Mouse (Mus musculus) liver, embryonic 11.5 days (tissue): Measurements from ENCODE around the gene Gata1. TPM values are rescaled to one million over a fixed set of nuclear protein-coding genes. Genes with fewer than 3 reads are reported as not detected.
"Not testable (repeated sequence)": the region's sequence is repeated elsewhere in the genome, so short reads cannot be mapped to it uniquely, and the experiment has no call there.

ENCODE experiments used
- ATAC-seq: fragments of 200-750 bp; cut with Nextera tagmentation; replicated peaks from 2 replicates; pipeline ENCODE4 v1.8.0; 2017; ENCODE audit warnings: moderate number of reproducible peaks, mild to moderate bottlenecking, moderate TSS enrichment, moderate library complexity; ENCODE audit not compliant: low FRiP score
- DNase-seq: peaks from one replicate; pipeline ENCODE4 v3.0.0-alpha.2; 2017; ENCODE audit warnings: low spot score
- H3K27ac ChIP-seq: fragments of 300-500 bp; sonication (generic); 2 replicates; pipeline ENCODE4 v1.5.1; 2014; ENCODE audit warnings: mild to moderate bottlenecking, low read depth, low read length, control low read depth
- H3K27me3 ChIP-seq: fragments of 300-500 bp; sonication (generic); replicated peaks from 2 replicates; pipeline ENCODE4 v1.6.1; 2014; ENCODE audit warnings: low read length, mixed read lengths; ENCODE audit not compliant: control insufficient read depth, insufficient read depth
- H3K36me3 ChIP-seq: fragments of 300-500 bp; sonication (generic); 2 replicates; pipeline ENCODE4 v1.6.1; 2014; ENCODE audit warnings: mild to moderate bottlenecking, low read length, moderate library complexity, mixed read lengths; ENCODE audit not compliant: control insufficient read depth, insufficient read depth
- H3K4me1 ChIP-seq: fragments of 300-500 bp; sonication (generic); replicated peaks from 2 replicates; pipeline ENCODE4 v1.6.1; 2014; ENCODE audit warnings: low read length, mixed read lengths; ENCODE audit not compliant: control insufficient read depth, insufficient read depth
- H3K4me2 ChIP-seq: fragments of 300-500 bp; sonication (generic); 2 replicates; pipeline ENCODE4 v1.6.1; 2014; ENCODE audit warnings: mild to moderate bottlenecking, control low read depth, moderate library complexity
- H3K4me3 ChIP-seq: fragments of 300-500 bp; sonication (generic); 2 replicates; pipeline ENCODE4 v1.5.1; 2014; ENCODE audit warnings: low read depth, low read length, control low read depth
- H3K9ac ChIP-seq: fragments of 300-500 bp; sonication (generic); 2 replicates; pipeline ENCODE4 v1.6.1; 2014; ENCODE audit warnings: low read depth, low read length, control low read depth
- H3K9me3 ChIP-seq: fragments of 300-500 bp; sonication (generic); 2 replicates; pipeline ENCODE4 v1.6.1; 2016; ENCODE audit warnings: low read length, inconsistent platforms, mixed read lengths; ENCODE audit not compliant: control insufficient read depth
- WGBS: fragments of 180-500 bp; shearing (Covaris S2); extraction: QIAGEN DNeasy Blood & Tissue Kit; methylation state at CpG from one replicate; pipeline ENCODE4 v1.1.7; 2014; 5-methylcytosine and 5-hydroxymethylcytosine counted together
- polyA plus RNA-seq: library from polyadenylated mRNA; unstranded; fragments of >200 nt; fragmentation: Nextera tagmentation; extraction: Ambion mirVana; gene quantifications from 2 replicates; pipeline ENCODE4 v1.2.1, GENCODE M21; 2014

The Gata1 gene
- polyA plus RNA-seq, 1 experiment from 2014 or later, result 157 TPM

DNA sequence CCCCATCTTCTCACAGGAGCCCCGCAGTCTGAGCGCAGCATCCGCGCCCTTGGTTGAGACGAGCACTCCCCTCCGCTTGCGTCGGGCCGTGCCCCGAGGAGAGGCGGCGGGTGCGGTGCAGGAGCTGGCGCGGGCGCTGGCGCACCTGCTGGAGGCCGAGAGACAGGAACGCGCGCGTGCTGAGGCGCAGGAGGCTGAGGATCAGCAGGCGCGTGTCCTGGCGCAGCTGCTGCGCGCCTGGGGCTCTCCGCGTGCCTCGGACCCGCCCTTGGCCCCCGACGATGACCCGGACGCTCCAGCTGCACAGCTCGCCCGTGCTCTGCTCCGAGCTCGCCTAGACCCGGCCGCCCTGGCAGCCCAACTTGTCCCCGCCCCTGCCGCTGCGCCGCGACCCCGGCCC, 55.8 kb downstream of the Gata1 start:
- Histone ChIP-seq H3K4me1 (no peaks in the 10 kb centered on the region), H3K4me2 (peak overlapping the region; percentile 49), H3K27me3 (peaks cover 77% of the 10 kb centered on the region), H3K4me3 (peak overlapping the region; percentile 31), H3K27ac (no peak overlapping the region), H3K9me3 (no peaks in the 10 kb centered on the region), H3K36me3 (no peaks in the 10 kb centered on the region), H3K9ac (no peak overlapping the region)
- DNase-seq (no peak), ATAC-seq (no peak)
- 14% methylated on average over 32 of the region's 48 CpGs for WGBS

DNA sequence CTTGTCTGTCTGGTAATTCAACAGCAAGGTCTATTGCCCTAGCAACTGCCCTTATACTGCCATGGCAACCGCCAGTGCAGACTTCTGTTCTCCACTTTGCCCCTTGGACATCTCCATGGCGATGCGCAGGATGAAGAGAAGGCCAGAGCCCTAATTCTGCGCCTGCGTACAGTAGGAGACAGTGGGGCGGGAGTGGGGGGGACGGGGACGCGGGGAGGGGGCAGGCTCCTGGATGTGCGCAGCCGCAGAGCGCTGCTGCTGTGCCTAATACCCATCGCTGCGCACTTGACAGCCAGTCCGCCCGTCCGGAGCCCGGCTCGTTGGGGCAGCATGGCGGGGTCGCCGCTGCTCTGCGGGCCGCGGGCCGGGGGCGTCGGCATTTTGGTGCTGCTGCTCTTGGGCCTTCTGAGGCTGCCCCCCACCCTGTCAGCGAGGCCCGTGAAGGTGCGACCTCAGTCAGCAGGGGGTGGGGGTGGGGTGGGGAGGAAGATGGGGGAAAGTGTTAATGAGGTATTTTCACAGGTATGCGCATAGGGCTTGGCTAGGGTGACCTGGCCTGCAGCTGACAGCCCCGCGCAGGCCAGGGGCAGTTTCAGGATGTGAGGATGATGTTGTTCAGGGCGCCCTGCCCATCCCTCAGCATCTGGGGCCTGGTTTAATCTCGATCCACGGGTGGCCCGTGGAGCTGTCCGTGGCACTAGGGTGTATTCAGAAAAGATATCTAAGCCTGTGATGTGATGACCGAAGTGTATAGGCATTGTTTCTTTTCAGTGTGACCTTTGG, 58.1 kb downstream of the Gata1 start, which contains the start of gene Pcsk1n:
Pcsk1n (plus strand) TSS at position 222 of the 783 bp plus-strand sequence.
- DNase-seq (no peak), ATAC-seq (no peak)
- Histone ChIP-seq H3K4me3 (no peak within 1 kb of the TSS), H3K4me2 (peak within 1 kb of the TSS; percentile 40), H3K36me3 (no peaks in the 10 kb centered on the region), H3K9me3 (no peaks in the 10 kb centered on the region), H3K27ac (no peak within 1 kb of the TSS), H3K27me3 (peaks cover 62% of the 10 kb centered on the region), H3K4me1 (no peaks in the 10 kb centered on the region), H3K9ac (no peak within 1 kb of the TSS)
- 11% methylated on average over 36 of the region's 40 CpGs for WGBS

- WGBS, result 51% methylated on average over 6 of the region's 6 CpGs
- H3K4me1 ChIP-seq, H3K4me3 ChIP-seq, H3K9me3 ChIP-seq, H3K27ac ChIP-seq, DNase-seq, H3K36me3 ChIP-seq, H3K9ac ChIP-seq, ATAC-seq, H3K4me2 ChIP-seq: not testable (repeated sequence)
- H3K27me3 ChIP-seq, result peaks cover 44% of the 10 kb centered on the region
Measured at GRCm38 (mm10) chrX:7917960-7918359, 59.9 kb downstream of the Gata1 start.

GRCm38 (mm10) chrX:7915669-7916068, 62.2 kb downstream of the Gata1 start:
- not testable (repeated sequence) for H3K36me3 ChIP-seq, H3K9me3 ChIP-seq, H3K4me3 ChIP-seq, H3K9ac ChIP-seq, H3K4me2 ChIP-seq, H3K27ac ChIP-seq, DNase-seq, H3K4me1 ChIP-seq
- whole genome bisulfite sequencing, result 10% methylated on average over 3 of the region's 3 CpGs
- ATAC-seq, result peak; percentile 64
- peaks cover 21% of the 10 kb centered on the region for H3K27me3 ChIP-seq

- H3K27ac ChIP-seq, result no peak overlapping the region
- H3K36me3 ChIP-seq, result no peaks in the 10 kb centered on the region
- WGBS, result 64% methylated on average over 6 of the region's 6 CpGs
- no peak overlapping the region for H3K4me3 ChIP-seq
- H3K4me2 ChIP-seq, result no peak overlapping the region
- H3K27me3 ChIP-seq, result no peaks in the 10 kb centered on the region
- ATAC-seq (no peak), DNase-seq (no peak)
- no peaks in the 10 kb centered on the region for H3K4me1 ChIP-seq
- no peaks in the 10 kb centered on the region for H3K9me3 ChIP-seq
- H3K9ac ChIP-seq, result no peak overlapping the region
Measured at GRCm38 (mm10) chrX:7910473-7910872, 67.4 kb downstream of the Gata1 start.

Other genes starting within 250 kb of the Gata1 start
- gene Praf2, start 249.6 kb downstream of the Gata1 start, polyA plus RNA-seq, result 29.8 and 32.0 TPM in 2 replicates
- 4.7 and 6.5 TPM in 2 replicates for gene Ccdc120, start 227.2 kb downstream of the Gata1 start, polyA plus RNA-seq
- 15.9 and 16.0 TPM in 2 replicates for gene Tfe3, start 215.5 kb downstream of the Gata1 start, polyA plus RNA-seq
- gene Gripap1, start 188.3 kb downstream of the Gata1 start, polyA plus RNA-seq, result 45.0 and 47.2 TPM in 2 replicates
- gene Kcnd1, start 155.8 kb downstream of the Gata1 start, polyA plus RNA-seq, result 0.84 and 0.94 TPM in 2 replicates
- 32.2 and 33.1 TPM in 2 replicates for gene Otud5, start 136.7 kb downstream of the Gata1 start, polyA plus RNA-seq
- 6.8 and 8.5 TPM in 2 replicates for gene Pim2, start 99.8 kb downstream of the Gata1 start, polyA plus RNA-seq
- gene Slc35a2, start 94.0 kb downstream of the Gata1 start, polyA plus RNA-seq, result 12.5 and 14.4 TPM in 2 replicates
- 91.5 and 95.3 TPM in 2 replicates for gene Pqbp1, start 78.8 kb downstream of the Gata1 start, polyA plus RNA-seq
- gene Timm17b, start 78.7 kb downstream of the Gata1 start, polyA plus RNA-seq, result 153 and 156 TPM in 2 replicates
- not detected in 2 replicates for gene Gm10491, start 70.2 kb downstream of the Gata1 start, polyA plus RNA-seq
- not detected in 2 replicates for gene Gm10490, start 68.5 kb downstream of the Gata1 start, polyA plus RNA-seq
- gene Pcsk1n, start 58.2 kb downstream of the Gata1 start, polyA plus RNA-seq, result 0.56 and 0.67 TPM in 2 replicates
- not detected in 2 replicates for gene Eras, start 49.5 kb downstream of the Gata1 start, polyA plus RNA-seq
- 21.1 and 22.5 TPM in 2 replicates for gene Hdac6, start 30.2 kb downstream of the Gata1 start, polyA plus RNA-seq
- gene Glod5, start 40.4 kb upstream of the Gata1 start, polyA plus RNA-seq, result 0.29 and 0.53 TPM in 2 replicates
- 81.5 and 83.6 TPM in 2 replicates for gene Suv39h1, start 96.7 kb upstream of the Gata1 start, polyA plus RNA-seq
- gene Was, start 112.4 kb upstream of the Gata1 start, polyA plus RNA-seq, result 6.5 and 6.7 TPM in 2 replicates
- gene Wdr13, start 154.8 kb upstream of the Gata1 start, polyA plus RNA-seq, result 15.9 and 17.7 TPM in 2 replicates
- 469 and 471 TPM in 2 replicates for gene Rbm3, start 167.8 kb upstream of the Gata1 start, polyA plus RNA-seq
- 10.5 and 11.1 TPM in 2 replicates for gene Tbc1d25, start 198.1 kb upstream of the Gata1 start, polyA plus RNA-seq
- 54.7 and 55.6 TPM in 2 replicates for gene Ebp, start 215.4 kb upstream of the Gata1 start, polyA plus RNA-seq
- gene Porcn, start 228.5 kb upstream of the Gata1 start, polyA plus RNA-seq, result 2.4 and 2.8 TPM in 2 replicates